Mouse (Mus musculus) forebrain, embryonic 14.5 days (tissue): ENCODE results near the gene Jam3. TPM values are rescaled to one million over a fixed set of nuclear protein-coding genes. Genes with fewer than 3 reads are reported as not detected.

Source experiments
- ATAC-seq: fragments of 200-750 bp; cut with Nextera tagmentation; 2 replicates; pipeline ENCODE4 v1.8.0; 2017; ENCODE audit warnings: mild to moderate bottlenecking, moderate library complexity
- DNase-seq: peaks from one replicate; pipeline ENCODE4 v3.0.0-alpha.2; 2015; ENCODE audit warnings: low spot score
- H3K27ac ChIP-seq: fragments of 300-500 bp; sonication (generic); 2 replicates; pipeline ENCODE4 v1.5.1; 2014; ENCODE audit warnings: low read depth, mild to moderate bottlenecking, control low read depth, low read length, moderate library complexity
- H3K27me3 ChIP-seq: fragments of 300-500 bp; sonication (generic); replicated peaks from 2 replicates; pipeline ENCODE4 v1.6.1; 2014; ENCODE audit warnings: low read length, control low read depth, mixed read lengths; ENCODE audit not compliant: control insufficient read depth, insufficient read depth
- H3K36me3 ChIP-seq: fragments of 300-500 bp; sonication (generic); 2 replicates; pipeline ENCODE4 v1.6.1; 2014; ENCODE audit warnings: low read length, control low read depth; ENCODE audit not compliant: control insufficient read depth, insufficient read depth
- H3K4me1 ChIP-seq: fragments of 300-500 bp; sonication (generic); 2 replicates; pipeline ENCODE4 v1.6.1; 2014; ENCODE audit warnings: antibody characterized with exemption, low read length, control low read depth; ENCODE audit not compliant: control insufficient read depth, insufficient read depth
- H3K4me2 ChIP-seq: fragments of 300-500 bp; sonication (generic); 2 replicates; pipeline ENCODE4 v1.6.1; 2014; ENCODE audit warnings: mild to moderate bottlenecking, control low read depth, low read length
- H3K4me3 ChIP-seq: fragments of 300-500 bp; sonication (generic); 2 replicates; pipeline ENCODE4 v1.5.1; 2014; ENCODE audit warnings: low read depth, low read length, control low read depth
- H3K9ac ChIP-seq: fragments of 300-500 bp; sonication (generic); 2 replicates; pipeline ENCODE4 v1.6.1; 2014; ENCODE audit warnings: mild to moderate bottlenecking, low read length, control low read depth, moderate library complexity
- H3K9me3 ChIP-seq: fragments of 300-500 bp; sonication (generic); replicated peaks from 2 replicates; pipeline ENCODE4 v1.6.1; 2016; ENCODE audit warnings: low read length, control low read depth, mixed read lengths; ENCODE audit not compliant: control insufficient read depth
- WGBS: fragments of 180-500 bp; shearing (Covaris S2); extraction: QIAGEN DNeasy Blood & Tissue Kit; methylation state at CpG from one replicate; pipeline ENCODE4 v1.1.7; 2014; 5-methylcytosine and 5-hydroxymethylcytosine counted together
- polyA plus RNA-seq: library from polyadenylated mRNA; unstranded; fragments of >200 nt; fragmentation: Nextera tagmentation; extraction: Ambion mirVana; gene quantifications from 2 replicates; pipeline ENCODE4 v1.2.1, GENCODE M21; 2014

Jam3 gene
- polyA plus RNA-seq, 1 experiment from 2014 or later = 72.1 TPM

GRCm38 (mm10) chr9:27098557-27098956 lies 56.7 kb downstream of the Jam3 start:
- no peak overlapping the region for H3K4me2 ChIP-seq
- H3K27ac ChIP-seq = no peak overlapping the region
- H3K9ac ChIP-seq = no peak overlapping the region
- H3K27me3 ChIP-seq = no peaks in the 10 kb centered on the region
- WGBS = 75% methylated on average over 8 of the region's 8 CpGs
- no peak for DNase-seq
- H3K4me1 ChIP-seq = no peaks in the 10 kb centered on the region
- no peak overlapping the region for H3K4me3 ChIP-seq
- no peak for ATAC-seq
- H3K36me3 ChIP-seq = peaks cover 93% of the 10 kb centered on the region
- H3K9me3 ChIP-seq = no peaks in the 10 kb centered on the region

- ATAC-seq (no peak), DNase-seq (peak; percentile 27)
- H3K27ac ChIP-seq = no peak overlapping the region
- WGBS = 18% methylated on average over 4 of the region's 4 CpGs
- no peak overlapping the region for H3K4me3 ChIP-seq
- H3K4me2 ChIP-seq = no peak overlapping the region
- no peaks in the 10 kb centered on the region for H3K9me3 ChIP-seq
- H3K27me3 ChIP-seq = no peaks in the 10 kb centered on the region
- no peaks in the 10 kb centered on the region for H3K4me1 ChIP-seq
- H3K9ac ChIP-seq = no peak overlapping the region
- peaks cover 91% of the 10 kb centered on the region for H3K36me3 ChIP-seq
Observed at GRCm38 (mm10) chr9:27098092-27098491, 57.1 kb downstream of the Jam3 start.

GRCm38 (mm10) chr9:27092916-27093315 lies 62.3 kb downstream of the Jam3 start:
- no peak overlapping the region for H3K27ac ChIP-seq

GRCm38 (mm10) chr9:27090801-27091775 lies 64.1 kb downstream of the Jam3 start:
- H3K36me3 ChIP-seq = peaks cover 88% of the 10 kb centered on the region
- H3K4me3 ChIP-seq = no peak overlapping the region
- H3K4me2 ChIP-seq = no peak overlapping the region
- peak; percentile 88 for ATAC-seq
- peak overlapping the region; percentile 79; the same call in 1 of the 2 replicates for H3K27ac ChIP-seq
- H3K9me3 ChIP-seq = no peaks in the 10 kb centered on the region
- no peaks in the 10 kb centered on the region for H3K4me1 ChIP-seq
- H3K27me3 ChIP-seq = no peaks in the 10 kb centered on the region
- DNase-seq = peak; percentile 85
- no peak overlapping the region for H3K9ac ChIP-seq
- WGBS = 80% methylated on average over 13 of the region's 13 CpGs

More at GRCm38 (mm10) chr9:27092916-27093315, 62.3 kb downstream of the Jam3 start:
- Histone ChIP-seq H3K9ac (no peak overlapping the region), H3K36me3 (peaks cover 86% of the 10 kb centered on the region), H3K4me1 (no peaks in the 10 kb centered on the region), H3K9me3 (no peaks in the 10 kb centered on the region), H3K4me3 (no peak overlapping the region), H3K4me2 (no peak overlapping the region), H3K27me3 (no peaks in the 10 kb centered on the region)
- DNase-seq (no peak), ATAC-seq (no peak)
- WGBS = 86% methylated on average over 6 of the region's 6 CpGs

- H3K4me3 ChIP-seq = no peak overlapping the region
- H3K27me3 ChIP-seq = no peaks in the 10 kb centered on the region
- no peaks in the 10 kb centered on the region for H3K4me1 ChIP-seq
- no peaks in the 10 kb centered on the region for H3K9me3 ChIP-seq
- 70% methylated on average over 1 of the region's 1 CpGs for WGBS
- H3K27ac ChIP-seq = peak overlapping the region; percentile 14; the same call in 1 of the 2 replicates
- H3K9ac ChIP-seq = no peak overlapping the region
- ATAC-seq (peak; percentile 51), DNase-seq (peak; percentile 57)
- no peak overlapping the region for H3K4me2 ChIP-seq
- peaks cover 87% of the 10 kb centered on the region for H3K36me3 ChIP-seq
Observed at GRCm38 (mm10) chr9:27090134-27090533, 65.1 kb downstream of the Jam3 start.

- no peaks in the 10 kb centered on the region for H3K4me1 ChIP-seq
- H3K27ac ChIP-seq = no peak overlapping the region
- ATAC-seq = no peak
- H3K36me3 ChIP-seq = peaks cover 93% of the 10 kb centered on the region
- no peak for DNase-seq
- no peak overlapping the region for H3K4me3 ChIP-seq
- H3K4me2 ChIP-seq = no peak overlapping the region
- H3K9ac ChIP-seq = no peak overlapping the region
- H3K27me3 ChIP-seq = no peaks in the 10 kb centered on the region
- H3K9me3 ChIP-seq = no peaks in the 10 kb centered on the region
- 91% methylated on average over 3 of the region's 3 CpGs for WGBS
Observed at GRCm38 (mm10) chr9:27087402-27087801, 67.8 kb downstream of the Jam3 start.

- peaks cover 94% of the 10 kb centered on the region for H3K36me3 ChIP-seq
- H3K4me1 ChIP-seq = no peaks in the 10 kb centered on the region
- H3K4me3 ChIP-seq = no peak overlapping the region
- H3K9me3 ChIP-seq = no peaks in the 10 kb centered on the region
- no peaks in the 10 kb centered on the region for H3K27me3 ChIP-seq
- ATAC-seq = no peak
- no peak overlapping the region for H3K4me2 ChIP-seq
- H3K27ac ChIP-seq = no peak overlapping the region
- no peak overlapping the region for H3K9ac ChIP-seq
- WGBS = 95% methylated on average over 5 of the region's 5 CpGs
- no peak for DNase-seq
Observed at GRCm38 (mm10) chr9:27086256-27086655, 69.0 kb downstream of the Jam3 start.

GRCm38 (mm10) chr9:27075812-27076211 lies 79.4 kb downstream of the Jam3 start:
- Histone ChIP-seq H3K9me3 (no peaks in the 10 kb centered on the region), H3K4me2 (no peak overlapping the region), H3K27me3 (no peaks in the 10 kb centered on the region), H3K4me3 (no peak overlapping the region), H3K9ac (no peak overlapping the region), H3K36me3 (peaks cover 76% of the 10 kb centered on the region), H3K27ac (no peak overlapping the region), H3K4me1 (no peaks in the 10 kb centered on the region)
- DNase-seq (no peak), ATAC-seq (no peak)

GRCm38 (mm10) chr9:27074677-27075076 lies 80.5 kb downstream of the Jam3 start:
- H3K4me2 ChIP-seq = no peak overlapping the region
- H3K36me3 ChIP-seq = peaks cover 78% of the 10 kb centered on the region
- H3K27ac ChIP-seq = no peak overlapping the region
- H3K9me3 ChIP-seq = no peaks in the 10 kb centered on the region
- no peak for ATAC-seq
- no peak overlapping the region for H3K9ac ChIP-seq
- H3K27me3 ChIP-seq = no peaks in the 10 kb centered on the region
- no peak overlapping the region for H3K4me3 ChIP-seq
- H3K4me1 ChIP-seq = no peaks in the 10 kb centered on the region
- 97% methylated on average over 1 of the region's 1 CpGs for WGBS
- DNase-seq = peak; percentile 61
